Mouse (Mus musculus) hindbrain, postnatal 0 days (tissue): Measurements from ENCODE around the gene Ube3b. TPM values are rescaled to one million over a fixed set of nuclear protein-coding genes. Genes with fewer than 3 reads are reported as not detected.

Experiments used
- ATAC-seq: fragments of 200-750 bp; cut with Nextera tagmentation; 2 replicates; pipeline ENCODE4 v1.8.0; 2017; ENCODE audit warnings: mild to moderate bottlenecking, moderate TSS enrichment, moderate library complexity
- DNase-seq: peaks from one replicate; pipeline ENCODE4 v3.0.0-alpha.2; 2015; ENCODE audit warnings: low spot score
- H3K27ac ChIP-seq: fragments of 300-500 bp; sonication (generic); 2 replicates; pipeline ENCODE4 v1.5.1; 2014; ENCODE audit warnings: mild to moderate bottlenecking
- H3K27me3 ChIP-seq: fragments of 300-500 bp; sonication (generic); 2 replicates; pipeline ENCODE4 v1.6.1; 2014; ENCODE audit warnings: low read length, mixed read lengths; ENCODE audit not compliant: insufficient read depth
- H3K36me3 ChIP-seq: fragments of 300-500 bp; sonication (generic); 2 replicates; pipeline ENCODE4 v1.6.1; 2014; ENCODE audit warnings: low read length, mixed read lengths; ENCODE audit not compliant: insufficient read depth
- H3K4me1 ChIP-seq: fragments of 300-500 bp; sonication (generic); 2 replicates; pipeline ENCODE4 v1.6.1; 2014; ENCODE audit warnings: antibody characterized with exemption, low read length, mixed read lengths; ENCODE audit not compliant: insufficient read depth
- H3K4me2 ChIP-seq: fragments of 300-500 bp; sonication (generic); 2 replicates; pipeline ENCODE4 v1.6.1; 2014; ENCODE audit warnings: low read depth, mild to moderate bottlenecking, low read length, moderate library complexity, mixed read lengths
- H3K4me3 ChIP-seq: fragments of 300-500 bp; sonication (generic); 2 replicates; pipeline ENCODE4 v1.5.1; 2014; ENCODE audit warnings: low read length
- H3K9ac ChIP-seq: fragments of 300-500 bp; sonication (generic); replicated peaks from 2 replicates; pipeline ENCODE4 v1.6.1; 2014; ENCODE audit warnings: mild to moderate bottlenecking, low read length, moderate library complexity, mixed read lengths
- H3K9me3 ChIP-seq: fragments of 300-500 bp; sonication (generic); 2 replicates; pipeline ENCODE4 v1.6.1; 2016; ENCODE audit warnings: low read length, mixed read lengths
- CTCF ChIP-seq: IDR thresholded peaks from 2 replicates; pipeline ENCODE4 v1.5.1; 2016; ENCODE audit warnings: antibody characterized with exemption, control low read depth, low read depth
- WGBS: fragments of 180-500 bp; shearing (Covaris S2); extraction: QIAGEN DNeasy Blood & Tissue Kit; methylation state at CpG from one replicate; pipeline ENCODE4 v1.1.7; 2014; 5-methylcytosine and 5-hydroxymethylcytosine counted together
- polyA plus RNA-seq: library from polyadenylated mRNA; unstranded; fragments of >200 nt; fragmentation: Nextera tagmentation; extraction: Ambion mirVana; gene quantifications from 2 replicates; pipeline ENCODE4 v1.2.1, GENCODE M21; 2015
- total RNA-seq: library from RNA; depleted of rRNA; stranded (reverse); fragments of >200 nt; gene quantifications from 2 replicates; pipeline ENCODE4 v1.2.3, GENCODE M21; 2014

Gene Ube3b
- total and polyA plus RNA-seq, 2 experiments from 2014 or later = 31.4 to 69.9 TPM

GRCm38 (mm10) chr5:114372565-114372964 is 7.8 kb upstream of the Ube3b start:
- Histone ChIP-seq H3K9ac (no peak overlapping the region), H3K4me3 (no peak overlapping the region), H3K36me3 (peaks cover 46% of the 10 kb centered on the region), H3K27ac (no peak overlapping the region), H3K27me3 (no peaks in the 10 kb centered on the region), H3K9me3 (no peaks in the 10 kb centered on the region), H3K4me2 (no peak overlapping the region), H3K4me1 (peaks cover 7% of the 10 kb centered on the region)
- no peak for ATAC-seq
- WGBS = 40% methylated on average over 11 of the region's 11 CpGs
- TF ChIP-seq CTCF = no peak
- no peak for DNase-seq

- peaks cover 7% of the 10 kb centered on the region for H3K4me1 ChIP-seq
- no peak overlapping the region for H3K4me3 ChIP-seq
- H3K36me3 ChIP-seq = peaks cover 40% of the 10 kb centered on the region
- H3K9ac ChIP-seq = no peak overlapping the region
- no peak for ATAC-seq
- H3K27ac ChIP-seq = no peak overlapping the region; the same call in 1 of the 2 replicates
- no peaks in the 10 kb centered on the region for H3K9me3 ChIP-seq
- WGBS = 58% methylated on average over 11 of the region's 11 CpGs
- H3K27me3 ChIP-seq = no peaks in the 10 kb centered on the region
- no peak overlapping the region for H3K4me2 ChIP-seq
- TF ChIP-seq CTCF = no peak
- DNase-seq = no peak
Observed at GRCm38 (mm10) chr5:114373174-114373573, 7.2 kb upstream of the Ube3b start.

- DNase-seq (no peak), ATAC-seq (no peak)
- no peak overlapping the region; the same call in 1 of the 2 replicates for H3K27ac ChIP-seq
- H3K4me1 ChIP-seq = peaks cover 7% of the 10 kb centered on the region
- no peaks in the 10 kb centered on the region for H3K27me3 ChIP-seq
- WGBS = 90% methylated on average over 9 of the region's 9 CpGs
- H3K4me3 ChIP-seq = no peak overlapping the region
- H3K36me3 ChIP-seq = peaks cover 36% of the 10 kb centered on the region
- TF ChIP-seq CTCF = no peak
- no peak overlapping the region for H3K9ac ChIP-seq
- no peak overlapping the region for H3K4me2 ChIP-seq
- no peaks in the 10 kb centered on the region for H3K9me3 ChIP-seq
Observed at GRCm38 (mm10) chr5:114373581-114373980, 6.8 kb upstream of the Ube3b start.

- Histone ChIP-seq H3K4me1 (peaks cover 7% of the 10 kb centered on the region), H3K9me3 (no peaks in the 10 kb centered on the region), H3K9ac (no peak overlapping the region), H3K36me3 (peaks cover 27% of the 10 kb centered on the region), H3K4me2 (no peak overlapping the region), H3K4me3 (no peak overlapping the region), H3K27me3 (no peaks in the 10 kb centered on the region), H3K27ac (no peak overlapping the region)
- 88% methylated on average over 23 of the region's 23 CpGs for WGBS
- TF ChIP-seq CTCF = no peak
- DNase-seq (no peak), ATAC-seq (no peak)
Observed at GRCm38 (mm10) chr5:114374409-114375213, 5.8 kb upstream of the Ube3b start.

- Histone ChIP-seq H3K4me1 (peaks cover 12% of the 10 kb centered on the region), H3K9me3 (no peaks in the 10 kb centered on the region), H3K4me3 (peak overlapping the region; percentile 87), H3K9ac (0 out of 2 replicates have a peak overlapping the region, but pooled peaks have one; percentile 84), H3K4me2 (peak overlapping the region; percentile 84), H3K27ac (no peak overlapping the region; the same call in 1 of the 2 replicates), H3K27me3 (no peaks in the 10 kb centered on the region), H3K36me3 (peaks cover 18% of the 10 kb centered on the region)
- 63% methylated on average over 10 of the region's 10 CpGs for WGBS
- DNase-seq (no peak), ATAC-seq (no peak)
- no peak for TF ChIP-seq CTCF
Observed at GRCm38 (mm10) chr5:114378177-114378920, 2.1 kb upstream of the Ube3b start.

- Histone ChIP-seq H3K4me3 (peak overlapping the region; percentile 87), H3K36me3 (peaks cover 12% of the 10 kb centered on the region), H3K27me3 (no peaks in the 10 kb centered on the region), H3K9ac (peak overlapping the region; percentile 84; the same call in 1 of the 2 replicates), H3K27ac (no peak overlapping the region; the same call in 1 of the 2 replicates), H3K9me3 (no peaks in the 10 kb centered on the region), H3K4me1 (peaks cover 12% of the 10 kb centered on the region), H3K4me2 (peak overlapping the region; percentile 84)
- 44% methylated on average over 6 of the region's 6 CpGs for WGBS
- DNase-seq = no peak
- no peak for ATAC-seq
- no peak for TF ChIP-seq CTCF
Observed at GRCm38 (mm10) chr5:114378936-114379335, 1.5 kb upstream of the Ube3b start.

GRCm38 (mm10) chr5:114379763-114380162 is 644 bp upstream of the Ube3b start:
- H3K36me3 ChIP-seq = peaks cover 4% of the 10 kb centered on the region
- DNase-seq (no peak), ATAC-seq (no peak)
- peak overlapping the region; percentile 92 for H3K27ac ChIP-seq
- H3K4me1 ChIP-seq = peaks cover 12% of the 10 kb centered on the region
- H3K4me2 ChIP-seq = peak overlapping the region; percentile 84
- peak overlapping the region; percentile 84 for H3K9ac ChIP-seq
- TF ChIP-seq CTCF = no peak
- no peaks in the 10 kb centered on the region for H3K9me3 ChIP-seq
- H3K27me3 ChIP-seq = no peaks in the 10 kb centered on the region
- H3K4me3 ChIP-seq = peak overlapping the region; percentile 87
- 2% methylated on average over 20 of the region's 20 CpGs for WGBS
